Mouse (Mus musculus): ENCODE data around the gene Sppl2b. TPM values are rescaled to one million over a fixed set of nuclear protein-coding genes. Genes with fewer than 3 reads are reported as not detected.

Sppl2b gene
- polyA plus RNA-seq, 1 experiment from 2014 or later, result 47.1 TPM

GRCm38 (mm10) chr10:80917779-80918434, 62.8 kb downstream of the Sppl2b start, which contains the start of gene Lmnb2:
Lmnb2 (minus strand) TSS chr10:80918245.
- WGBS, result under 1% methylated on average over 61 of the region's 61 CpGs
- Histone ChIP-seq H3K9ac (replicated peaks) (peak within 1 kb of the TSS; percentile 82), H3K4me3 (peak within 1 kb of the TSS; percentile 76), H3K9me3 (no peaks in the 10 kb centered on the region), H3K36me3 (peaks cover 28% of the 10 kb centered on the region), H3K4me2 (replicated peaks) (peak within 1 kb of the TSS; percentile 87), H3K27ac (replicated peaks) (peak within 1 kb of the TSS; percentile 54), H3K4me1 (peaks cover 36% of the 10 kb centered on the region), H3K27me3 (peaks cover 16% of the 10 kb centered on the region)
- ATAC-seq (ENCODE audit: low FRiP score, low read depth), result peak; percentile 75

MicroRNA genes within 50 kb of the gene (microRNA counts, 519-probe panel; counts per million panel counts)
- microRNA mmu-miR-1982, result not detected

Small RNAs within 50 kb of the gene (microRNA-seq; reads per million reads assigned to microRNA genes)
- 3.9 reads per million, percentile 15 among the genes with 10 or more reads in this experiment for gene Mir1982

Other genes with a start within 250 kb of the Sppl2b start
- 6.0 and 7.5 TPM in 2 replicates for gene Gm49322, start 249.3 kb upstream of the Sppl2b start, polyA plus RNA-seq (2016; fragmentation: Nextera tagmentation; extraction: Ambion mirVana)
- 180 and 194 TPM in 2 replicates for gene Csnk1g2, start 232.4 kb upstream of the Sppl2b start, polyA plus RNA-seq (2016; fragmentation: Nextera tagmentation; extraction: Ambion mirVana)
- 82.7 and 95.3 TPM in 2 replicates for gene Btbd2, start 198.2 kb upstream of the Sppl2b start, polyA plus RNA-seq (2016; fragmentation: Nextera tagmentation; extraction: Ambion mirVana)
- gene Mknk2, start 177.2 kb upstream of the Sppl2b start, polyA plus RNA-seq (2016; fragmentation: Nextera tagmentation; extraction: Ambion mirVana), result 83.6 and 86.5 TPM in 2 replicates
- 60.4 and 67.0 TPM in 2 replicates for gene Mob3a, start 153.3 kb upstream of the Sppl2b start, polyA plus RNA-seq (2016; fragmentation: Nextera tagmentation; extraction: Ambion mirVana)
- 24.9 and 29.9 TPM in 2 replicates for gene Izumo4, start 153.1 kb upstream of the Sppl2b start, polyA plus RNA-seq (2016; fragmentation: Nextera tagmentation; extraction: Ambion mirVana)
- gene Ap3d1, start 113.0 kb upstream of the Sppl2b start, polyA plus RNA-seq (2016; fragmentation: Nextera tagmentation; extraction: Ambion mirVana), result 94.0 and 99.1 TPM in 2 replicates
- gene Dot1l, start 100.1 kb upstream of the Sppl2b start, polyA plus RNA-seq (2016; fragmentation: Nextera tagmentation; extraction: Ambion mirVana), result 26.9 and 30.8 TPM in 2 replicates
- gene Sf3a2, start 57.1 kb upstream of the Sppl2b start, polyA plus RNA-seq (2016; fragmentation: Nextera tagmentation; extraction: Ambion mirVana), result 68.5 and 70.8 TPM in 2 replicates
- 137 and 148 TPM in 2 replicates for gene Plekhj1, start 56.6 kb upstream of the Sppl2b start, polyA plus RNA-seq (2016; fragmentation: Nextera tagmentation; extraction: Ambion mirVana)
- gene Amh, start 50.0 kb upstream of the Sppl2b start, polyA plus RNA-seq (2016; fragmentation: Nextera tagmentation; extraction: Ambion mirVana), result 0.10 TPM in 1 of 2 replicates, not detected in the other
- 0.38 and 0.50 TPM in 2 replicates for gene Jsrp1, start 41.8 kb upstream of the Sppl2b start, polyA plus RNA-seq (2016; fragmentation: Nextera tagmentation; extraction: Ambion mirVana)
- 1,390 and 1,564 TPM in 2 replicates for gene Oaz1, start 28.6 kb upstream of the Sppl2b start, polyA plus RNA-seq (2016; fragmentation: Nextera tagmentation; extraction: Ambion mirVana)
- gene Lingo3, start 11.2 kb upstream of the Sppl2b start, polyA plus RNA-seq (2016; fragmentation: Nextera tagmentation; extraction: Ambion mirVana), result 0.77 and 1.0 TPM in 2 replicates
- 250 and 263 TPM in 2 replicates for gene Lsm7, start 66 bp upstream of the Sppl2b start, polyA plus RNA-seq (2016; fragmentation: Nextera tagmentation; extraction: Ambion mirVana)
- gene Tmprss9, start 16.6 kb downstream of the Sppl2b start, polyA plus RNA-seq (2016; fragmentation: Nextera tagmentation; extraction: Ambion mirVana), result 0.08 and 0.14 TPM in 2 replicates
- gene Timm13, start 45.7 kb downstream of the Sppl2b start, polyA plus RNA-seq (2016; fragmentation: Nextera tagmentation; extraction: Ambion mirVana), result 305 and 308 TPM in 2 replicates
- gene Lmnb2, start 63.0 kb downstream of the Sppl2b start, polyA plus RNA-seq (2016; fragmentation: Nextera tagmentation; extraction: Ambion mirVana), result 61.7 and 62.0 TPM in 2 replicates
- 8.7 and 11.8 TPM in 2 replicates for gene Gadd45b, start 74.8 kb downstream of the Sppl2b start, polyA plus RNA-seq (2016; fragmentation: Nextera tagmentation; extraction: Ambion mirVana)
- gene Gng7, start 159.7 kb downstream of the Sppl2b start, polyA plus RNA-seq (2016; fragmentation: Nextera tagmentation; extraction: Ambion mirVana), result 8.8 and 9.3 TPM in 2 replicates
- gene Diras1, start 170.4 kb downstream of the Sppl2b start, polyA plus RNA-seq (2016; fragmentation: Nextera tagmentation; extraction: Ambion mirVana), result 11.3 and 13.4 TPM in 2 replicates
- gene Slc39a3, start 182.2 kb downstream of the Sppl2b start, polyA plus RNA-seq (2016; fragmentation: Nextera tagmentation; extraction: Ambion mirVana), result 33.1 and 34.9 TPM in 2 replicates
- gene Sgta, start 204.9 kb downstream of the Sppl2b start, polyA plus RNA-seq (2016; fragmentation: Nextera tagmentation; extraction: Ambion mirVana), result 262 and 271 TPM in 2 replicates
- 56.9 and 58.3 TPM in 2 replicates for gene Thop1, start 214.8 kb downstream of the Sppl2b start, polyA plus RNA-seq (2016; fragmentation: Nextera tagmentation; extraction: Ambion mirVana)
- gene Creb3l3, start 243.6 kb downstream of the Sppl2b start, polyA plus RNA-seq (2016; fragmentation: Nextera tagmentation; extraction: Ambion mirVana), result 0.22 and 0.28 TPM in 2 replicates